Mouse (Mus musculus): ENCODE data around the gene Spdye4b. TPM values are rescaled to one million over a fixed set of nuclear protein-coding genes. Genes with fewer than 3 reads are reported as not detected.
"Not testable (repeated sequence)": the region's sequence is repeated elsewhere in the genome, so short reads cannot be mapped to it uniquely, and the experiment has no call there.

Gene Spdye4b
- polyA plus RNA-seq, 1 experiment from 2014 or later = not detected

GRCm38 (mm10) chr5:143165508-143166070 lies 15.2 kb upstream of the Spdye4b start:
- 0 out of 2 replicates have a peak, but pooled peaks cover 7% of the 10 kb centered on the region for H3K27me3 ChIP-seq
- 12% methylated on average over 18 of the region's 18 CpGs for WGBS
- no peak overlapping the region for H3K27ac ChIP-seq
- no peaks in the 10 kb centered on the region for H3K4me1 ChIP-seq
- no peak overlapping the region for H3K4me2 ChIP-seq
- H3K36me3 ChIP-seq (replicated peaks) = no peaks in the 10 kb centered on the region
- H3K4me3 ChIP-seq (replicated peaks) = no peak overlapping the region
- H3K9ac ChIP-seq = no peak overlapping the region
- no peaks in the 10 kb centered on the region for H3K9me3 ChIP-seq
- no peak for ATAC-seq (ENCODE audit: low FRiP score)

DNA sequence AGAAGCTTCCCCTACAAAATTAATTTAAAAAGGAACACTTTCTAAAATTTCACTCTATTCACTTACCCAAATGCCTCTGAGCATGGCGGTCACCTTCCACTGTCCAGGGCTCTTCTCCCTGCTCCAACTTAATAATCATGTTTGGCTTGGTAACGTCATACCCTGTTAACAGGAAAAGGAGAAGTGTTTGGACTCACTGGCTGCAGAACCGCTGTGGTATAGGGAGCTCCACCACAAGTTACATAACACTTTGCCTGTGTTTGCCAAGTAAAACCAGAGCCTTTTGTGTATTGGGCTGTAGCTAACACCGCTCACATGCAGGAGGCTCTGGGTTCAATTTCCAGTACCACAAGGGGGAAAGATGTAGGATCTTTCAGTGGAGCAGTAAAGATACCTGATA lies 4.8 kb upstream of the Spdye4b start:
- WGBS = 96% methylated on average over 4 of the region's 4 CpGs
- no peak for ATAC-seq (ENCODE audit: low FRiP score)
- H3K9ac ChIP-seq = no peak overlapping the region
- no peak overlapping the region for H3K4me2 ChIP-seq
- H3K27ac ChIP-seq = no peak overlapping the region
- peaks cover 14% of the 10 kb centered on the region for H3K4me1 ChIP-seq
- H3K36me3 ChIP-seq (replicated peaks) = peaks cover 75% of the 10 kb centered on the region
- no peaks in the 10 kb centered on the region for H3K27me3 ChIP-seq
- H3K4me3 ChIP-seq (replicated peaks) = no peak overlapping the region
- peaks cover 6% of the 10 kb centered on the region; the same call in 1 of the 2 replicates for H3K9me3 ChIP-seq

DNA sequence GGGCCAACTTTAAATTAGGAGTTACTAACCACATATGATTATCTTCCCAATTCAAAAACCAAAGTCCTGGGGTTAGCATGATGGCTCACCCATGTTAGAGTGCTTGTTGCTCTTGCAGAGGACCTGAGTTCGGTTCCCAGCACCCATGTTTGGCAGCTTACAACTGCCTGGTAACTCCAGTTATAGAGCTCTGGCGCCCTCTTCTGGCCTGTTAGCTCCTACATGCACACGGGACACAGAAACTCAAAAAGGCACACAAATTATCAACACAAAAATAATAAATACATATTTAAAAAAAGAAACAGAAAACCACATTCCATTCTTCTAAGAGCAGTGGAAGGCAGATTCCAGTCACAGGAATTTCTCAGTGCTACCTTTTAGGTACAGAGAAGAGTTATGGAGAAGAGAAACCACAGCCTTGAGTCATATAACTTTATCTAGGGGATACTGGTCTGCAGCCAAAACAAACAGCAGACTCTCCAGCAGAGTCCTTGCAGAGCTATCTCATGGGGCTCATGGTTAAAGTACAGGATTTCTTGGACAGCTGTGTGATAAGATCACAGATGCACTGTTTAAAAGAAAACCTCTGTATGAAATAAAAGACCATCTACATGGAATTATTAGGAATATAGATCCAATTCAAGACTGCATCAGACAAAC lies 3.1 kb upstream of the Spdye4b start:
- H3K27me3 ChIP-seq = no peaks in the 10 kb centered on the region
- peaks cover 6% of the 10 kb centered on the region; the same call in 1 of the 2 replicates for H3K9me3 ChIP-seq
- H3K4me1 ChIP-seq = peaks cover 14% of the 10 kb centered on the region
- no peak overlapping the region for H3K9ac ChIP-seq
- peaks cover 58% of the 10 kb centered on the region for H3K36me3 ChIP-seq (replicated peaks)
- no peak overlapping the region for H3K27ac ChIP-seq
- no peak overlapping the region for H3K4me3 ChIP-seq (replicated peaks)
- whole genome bisulfite sequencing = 91% methylated on average over 3 of the region's 3 CpGs
- no peak for ATAC-seq (ENCODE audit: low FRiP score)
- no peak overlapping the region for H3K4me2 ChIP-seq

- H3K9ac ChIP-seq = peak overlapping the region; percentile 83; the same call in 1 of the 2 replicates
- no peak overlapping the region for H3K27ac ChIP-seq
- no peaks in the 10 kb centered on the region for H3K27me3 ChIP-seq
- no peak overlapping the region for H3K4me3 ChIP-seq (replicated peaks)
- 41% methylated on average over 6 of the region's 6 CpGs for WGBS
- H3K36me3 ChIP-seq (replicated peaks) = peaks cover 43% of the 10 kb centered on the region
- ATAC-seq (ENCODE audit: low FRiP score) = no peak
- H3K4me2 ChIP-seq = peak overlapping the region; percentile 83
- peaks cover 6% of the 10 kb centered on the region; the same call in 1 of the 2 replicates for H3K9me3 ChIP-seq
- peaks cover 14% of the 10 kb centered on the region for H3K4me1 ChIP-seq
Measured at GRCm38 (mm10) chr5:143179179-143179578, 1.6 kb upstream of the Spdye4b start.

DNA sequence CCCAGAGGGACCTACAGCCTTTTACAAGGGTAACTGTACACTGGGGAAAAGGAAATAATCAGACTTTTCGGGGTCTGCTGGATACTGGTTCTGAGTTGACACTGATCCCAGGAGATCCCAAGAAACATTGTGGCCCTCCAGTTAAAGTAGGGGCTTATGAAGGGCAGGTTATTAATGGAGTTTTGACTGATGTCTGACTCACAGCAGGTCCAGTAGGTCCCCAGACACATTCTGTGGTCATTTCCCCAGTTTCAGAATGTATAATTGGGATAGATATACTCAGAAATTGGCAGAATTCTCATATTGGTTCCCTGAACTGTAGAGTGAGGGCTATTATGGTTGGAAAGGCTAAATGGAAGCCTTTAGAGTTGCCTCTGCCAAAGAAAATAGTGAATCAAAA lies 7.2 kb downstream of the Spdye4b start:
- not testable (repeated sequence) for H3K9ac ChIP-seq; H3K4me3 ChIP-seq (replicated peaks); H3K4me1 ChIP-seq; H3K27ac ChIP-seq; ATAC-seq (ENCODE audit: low FRiP score); H3K9me3 ChIP-seq; H3K27me3 ChIP-seq; H3K36me3 ChIP-seq (replicated peaks); H3K4me2 ChIP-seq
- 82% methylated on average over 1 of the region's 1 CpGs for WGBS

DNA sequence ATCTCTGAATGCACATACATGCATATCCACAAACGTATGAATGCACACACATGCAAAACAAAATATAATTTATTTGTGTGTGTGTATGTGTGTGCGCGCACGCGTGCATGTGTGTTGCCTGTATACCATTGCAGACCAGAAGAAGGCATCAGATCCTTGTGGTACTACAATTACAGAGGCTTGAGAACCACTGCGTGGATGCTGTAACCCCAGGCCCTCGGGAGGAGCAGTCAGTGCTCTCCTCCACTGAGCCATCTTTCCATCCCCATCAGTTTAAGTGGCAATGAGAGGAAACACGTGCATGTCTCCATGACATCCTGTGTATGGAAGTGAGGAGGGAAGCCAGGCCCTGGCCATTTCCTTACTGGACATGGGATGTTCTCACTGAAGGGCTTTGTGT lies 12.0 kb downstream of the Spdye4b start:
- Histone ChIP-seq H3K4me2 (no peak overlapping the region), H3K27me3 (no peaks in the 10 kb centered on the region), H3K4me1 (no peaks in the 10 kb centered on the region), H3K36me3 (replicated peaks) (no peaks in the 10 kb centered on the region), H3K9ac (no peak overlapping the region), H3K9me3 (no peaks in the 10 kb centered on the region), H3K4me3 (replicated peaks) (no peak overlapping the region), H3K27ac (no peak overlapping the region)
- no peak for ATAC-seq (ENCODE audit: low FRiP score)
- 92% methylated on average over 8 of the region's 8 CpGs for WGBS

DNA sequence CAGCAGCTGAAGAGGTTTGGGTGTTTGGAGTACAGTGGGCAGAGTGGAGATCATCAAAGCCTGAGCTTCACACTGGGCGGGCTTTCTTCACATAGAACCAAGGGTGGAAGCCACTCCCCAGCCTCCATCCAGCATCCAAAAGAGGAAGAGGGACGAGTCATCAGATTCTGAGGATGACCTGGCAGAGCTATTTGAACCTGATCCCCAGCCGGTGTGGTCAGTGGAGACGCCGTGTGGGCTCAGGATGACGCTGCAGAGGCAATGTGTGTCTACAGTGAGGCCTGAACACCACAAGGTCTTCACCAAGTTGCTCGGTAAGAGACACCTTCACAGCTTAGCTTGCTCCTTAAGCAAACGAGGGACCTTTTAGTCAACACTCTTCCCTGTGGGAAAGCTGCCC lies 13.9 kb downstream of the Spdye4b start:
- not testable (repeated sequence) for H3K9ac ChIP-seq; H3K27me3 ChIP-seq; H3K4me3 ChIP-seq (replicated peaks); H3K4me1 ChIP-seq; H3K4me2 ChIP-seq; ATAC-seq (ENCODE audit: low FRiP score); H3K36me3 ChIP-seq (replicated peaks); H3K9me3 ChIP-seq; H3K27ac ChIP-seq
- 84% methylated on average over 7 of the region's 8 CpGs for WGBS

GRCm38 (mm10) chr5:143195166-143195565 lies 14.3 kb downstream of the Spdye4b start:
- no peaks in the 10 kb centered on the region for H3K27me3 ChIP-seq
- H3K9ac ChIP-seq = no peak overlapping the region
- 82% methylated on average over 2 of the region's 2 CpGs for WGBS
- H3K27ac ChIP-seq = no peak overlapping the region
- H3K36me3 ChIP-seq (replicated peaks) = no peaks in the 10 kb centered on the region
- H3K4me3 ChIP-seq (replicated peaks) = no peak overlapping the region
- no peaks in the 10 kb centered on the region for H3K9me3 ChIP-seq
- H3K4me1 ChIP-seq = no peaks in the 10 kb centered on the region
- no peak overlapping the region for H3K4me2 ChIP-seq
- no peak for ATAC-seq (ENCODE audit: low FRiP score)

GRCm38 (mm10) chr5:143196506-143196905 lies 15.7 kb downstream of the Spdye4b start:
- Histone ChIP-seq H3K9ac (no peak overlapping the region), H3K4me2 (no peak overlapping the region), H3K27me3 (no peaks in the 10 kb centered on the region), H3K36me3 (replicated peaks) (no peaks in the 10 kb centered on the region), H3K27ac (no peak overlapping the region), H3K4me1 (no peaks in the 10 kb centered on the region), H3K4me3 (replicated peaks) (no peak overlapping the region), H3K9me3 (no peaks in the 10 kb centered on the region)
- WGBS = 87% methylated on average over 4 of the region's 4 CpGs
- no peak for ATAC-seq (ENCODE audit: low FRiP score)

DNA sequence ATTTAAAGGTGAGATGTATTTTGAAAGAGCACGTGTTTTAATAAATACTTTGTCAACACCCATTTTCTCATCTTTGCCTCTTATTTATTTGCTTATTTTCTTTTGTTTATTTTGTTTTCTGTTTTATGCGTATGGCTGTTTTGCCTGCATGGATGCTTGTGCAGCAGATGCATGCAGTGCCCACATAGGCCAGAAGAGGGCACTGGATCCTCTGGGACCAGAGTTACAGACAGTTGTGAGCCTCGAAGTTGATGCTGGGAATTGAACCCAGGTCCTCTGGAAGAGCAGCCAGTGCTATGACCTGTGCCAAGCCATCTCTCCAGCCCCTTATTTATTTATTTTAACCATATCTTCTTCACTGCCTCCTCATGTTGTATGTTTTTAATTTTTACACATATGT lies 24.2 kb downstream of the Spdye4b start:
- Histone ChIP-seq H3K9ac (no peak overlapping the region), H3K36me3 (replicated peaks) (no peaks in the 10 kb centered on the region), H3K27ac (no peak overlapping the region), H3K4me2 (no peak overlapping the region), H3K4me1 (no peaks in the 10 kb centered on the region), H3K9me3 (peaks cover 6% of the 10 kb centered on the region), H3K27me3 (no peaks in the 10 kb centered on the region), H3K4me3 (replicated peaks) (no peak overlapping the region)
- no peak for ATAC-seq (ENCODE audit: low FRiP score)
- WGBS = 75% methylated on average over 3 of the region's 3 CpGs

GRCm38 (mm10) chr5:143213832-143214231 lies 33.0 kb downstream of the Spdye4b start:
- WGBS = 86% methylated on average over 2 of the region's 2 CpGs

GRCm38 (mm10) chr5:143220996-143221395 lies 40.2 kb downstream of the Spdye4b start:
- no peaks in the 10 kb centered on the region for H3K36me3 ChIP-seq (replicated peaks)
- WGBS = 72% methylated on average over 5 of the region's 5 CpGs
- H3K4me2 ChIP-seq = no peak overlapping the region

More at GRCm38 (mm10) chr5:143213832-143214231, 33.0 kb downstream of the Spdye4b start:
- H3K9ac ChIP-seq = no peak overlapping the region
- H3K4me3 ChIP-seq (replicated peaks) = no peak overlapping the region
- no peak for ATAC-seq (ENCODE audit: low FRiP score)
- H3K27me3 ChIP-seq = no peaks in the 10 kb centered on the region
- H3K36me3 ChIP-seq (replicated peaks) = no peaks in the 10 kb centered on the region
- H3K27ac ChIP-seq = no peak overlapping the region
- no peak overlapping the region for H3K4me2 ChIP-seq
- H3K9me3 ChIP-seq = peaks cover 2% of the 10 kb centered on the region
- H3K4me1 ChIP-seq = no peaks in the 10 kb centered on the region

GRCm38 (mm10) chr5:143222287-143222686 lies 41.5 kb downstream of the Spdye4b start:
- Histone ChIP-seq H3K9ac (no peak overlapping the region), H3K4me1 (no peaks in the 10 kb centered on the region), H3K27ac (no peak overlapping the region), H3K4me2 (no peak overlapping the region), H3K4me3 (replicated peaks) (no peak overlapping the region), H3K27me3 (no peaks in the 10 kb centered on the region), H3K9me3 (no peaks in the 10 kb centered on the region), H3K36me3 (replicated peaks) (no peaks in the 10 kb centered on the region)
- WGBS = 83% methylated on average over 1 of the region's 1 CpGs
- no peak for ATAC-seq (ENCODE audit: low FRiP score)

More at GRCm38 (mm10) chr5:143220996-143221395, 40.2 kb downstream of the Spdye4b start:
- no peak overlapping the region for H3K9ac ChIP-seq
- H3K27me3 ChIP-seq = no peaks in the 10 kb centered on the region
- H3K9me3 ChIP-seq = no peaks in the 10 kb centered on the region
- no peak overlapping the region for H3K4me3 ChIP-seq (replicated peaks)
- no peak overlapping the region for H3K27ac ChIP-seq
- no peaks in the 10 kb centered on the region for H3K4me1 ChIP-seq
- ATAC-seq (ENCODE audit: low FRiP score) = no peak
